Mouse (Mus musculus): ENCODE measurements around the gene Igfbpl1. TPM values are rescaled to one million over a fixed set of nuclear protein-coding genes. Genes with fewer than 3 reads are reported as not detected.

Igfbpl1 gene
- total RNA-seq, 2 experiments from 2014 or later = not detected

GRCm38 (mm10) chr4:45786674-45787073 is 40.0 kb downstream of the Igfbpl1 start:
- intact Hi-C loops (cut with DNase I; ENCODE audit: low total_unique reads) = no loop called here
- DNase-seq = no peak

- intact Hi-C loops (cut with DNase I; ENCODE audit: low total_unique reads) = no loop called here
- no peak for DNase-seq
Observed at GRCm38 (mm10) chr4:45785959-45786358, 40.8 kb downstream of the Igfbpl1 start.

- intact Hi-C loops (cut with DNase I; ENCODE audit: low total_unique reads) = no loop called here
- DNase-seq = no peak
Observed at GRCm38 (mm10) chr4:45783671-45784070, 43.1 kb downstream of the Igfbpl1 start.

- intact Hi-C loops (cut with DNase I; ENCODE audit: low total_unique reads) = no loop called here
- DNase-seq = peak; percentile 30
Observed at GRCm38 (mm10) chr4:45771619-45772018, 55.1 kb downstream of the Igfbpl1 start.

GRCm38 (mm10) chr4:45771173-45771572 is 55.5 kb downstream of the Igfbpl1 start:
- DNase-seq = no peak
- intact Hi-C loops (cut with DNase I; ENCODE audit: low total_unique reads) = no loop called here

GRCm38 (mm10) chr4:45770638-45771033 is 56.1 kb downstream of the Igfbpl1 start:
- intact Hi-C loops (cut with DNase I; ENCODE audit: low total_unique reads) = no loop called here
- no peak for DNase-seq

- no peak for DNase-seq
- intact Hi-C loops (cut with DNase I; ENCODE audit: low total_unique reads) = loop anchor here (5.0 kb wide), 1 partner anchor 348 kb away; no protein-coding TSS in a partner anchor
Observed at GRCm38 (mm10) chr4:45769791-45770637, 56.7 kb downstream of the Igfbpl1 start.

GRCm38 (mm10) chr4:45769141-45769540 is 57.6 kb downstream of the Igfbpl1 start:
- DNase-seq = no peak
- intact Hi-C loops (cut with DNase I; ENCODE audit: low total_unique reads) = loop anchor here (5.0 kb wide), 1 partner anchor 347 kb away; no protein-coding TSS in a partner anchor

GRCm38 (mm10) chr4:45767891-45768558 is 58.7 kb downstream of the Igfbpl1 start:
- intact Hi-C loops (cut with DNase I; ENCODE audit: low total_unique reads) = loop anchor here (5.0 kb wide), 1 partner anchor 346 kb away; no protein-coding TSS in a partner anchor
- DNase-seq = peak; percentile 42

- no peak for DNase-seq
- intact Hi-C loops (cut with DNase I; ENCODE audit: low total_unique reads) = loop anchor here (5.0 kb wide), 1 partner anchor 344 kb away; no protein-coding TSS in a partner anchor
Observed at GRCm38 (mm10) chr4:45766774-45767173, 59.9 kb downstream of the Igfbpl1 start.

GRCm38 (mm10) chr4:45765565-45766201 is 61.0 kb downstream of the Igfbpl1 start:
- DNase-seq = no peak
- intact Hi-C loops (cut with DNase I; ENCODE audit: low total_unique reads) = loop anchor here (5.0 kb wide), 1 partner anchor 343 kb away; no protein-coding TSS in a partner anchor

- intact Hi-C loops (cut with DNase I; ENCODE audit: low total_unique reads) = loop anchor here (5.0 kb wide), 1 partner anchor 343 kb away; no protein-coding TSS in a partner anchor
- no peak for DNase-seq
Observed at GRCm38 (mm10) chr4:45765121-45765564, 61.6 kb downstream of the Igfbpl1 start.

- no peak for DNase-seq
- intact Hi-C loops (cut with DNase I; ENCODE audit: low total_unique reads) = no loop called here
Observed at GRCm38 (mm10) chr4:45764141-45764494, 62.6 kb downstream of the Igfbpl1 start.

- no peak for DNase-seq
- intact Hi-C loops (cut with DNase I; ENCODE audit: low total_unique reads) = no loop called here
Observed at GRCm38 (mm10) chr4:45763288-45764140, 63.2 kb downstream of the Igfbpl1 start.

GRCm38 (mm10) chr4:45762600-45762999 is 64.1 kb downstream of the Igfbpl1 start:
- DNase-seq = no peak
- intact Hi-C loops (cut with DNase I; ENCODE audit: low total_unique reads) = no loop called here

All from gastrocnemius, postnatal 14 days (tissue).